Mouse (Mus musculus): ENCODE measurements around the gene Gon7. TPM values are rescaled to one million over a fixed set of nuclear protein-coding genes. Genes with fewer than 3 reads are reported as not detected.

The Gon7 gene
- polyA plus RNA-seq (2014; fragmentation: Nextera tagmentation; extraction: Ambion mirVana), result 28.2 and 29.6 TPM in 2 replicates

GRCm38 (mm10) chr12:102757689-102758402, at the start of gene Gon7, which contains the start of the genes Gm28051 and Ubr7:
Gene Gon7, minus strand, starts transcription at chr12:102757803.
Gene Gm28051, minus strand, starts transcription at chr12:102757765.
Gene Ubr7, plus strand, starts transcription at chr12:102757967.
- under 1% methylated on average over 73 of the region's 73 CpGs for WGBS
- ATAC-seq (ENCODE audit: insufficient number of reproducible peaks, insufficient read depth, low FRiP score, low read depth), result peak; percentile 97
- Histone ChIP-seq H3K27ac (ENCODE audit: low read length) (peak within 1 kb of the TSS; percentile 84), H3K4me3 (ENCODE audit: low read depth, low read length) (peak within 1 kb of the TSS; percentile 92), H3K4me1 (ENCODE audit: control insufficient read depth, insufficient read depth, low read length) (peaks cover 15% of the 10 kb centered on the region), H3K4me2 (replicated peaks; ENCODE audit: low read depth, low read length) (peak within 1 kb of the TSS; percentile 93), H3K9ac (replicated peaks; ENCODE audit: low read depth, low read length) (peak within 1 kb of the TSS; percentile 76), H3K9me3 (ENCODE audit: control insufficient read depth, low read depth, low read length) (no peaks in the 10 kb centered on the region), H3K36me3 (ENCODE audit: control insufficient read depth, insufficient read depth, low read length) (peaks cover 4% of the 10 kb centered on the region; the same call in 1 of the 2 replicates), H3K27me3 (ENCODE audit: control insufficient read depth, insufficient read depth, low read length) (no peaks in the 10 kb centered on the region)

- H3K36me3 ChIP-seq (ENCODE audit: control insufficient read depth, insufficient read depth, low read length), result peaks cover 4% of the 10 kb centered on the region
- H3K27ac ChIP-seq (ENCODE audit: low read length), result no peak overlapping the region
- no peak for ATAC-seq (ENCODE audit: insufficient number of reproducible peaks, insufficient read depth, low FRiP score, low read depth)
- no peaks in the 10 kb centered on the region for H3K9me3 ChIP-seq (ENCODE audit: control insufficient read depth, low read depth, low read length)
- H3K9ac ChIP-seq (replicated peaks; ENCODE audit: low read depth, low read length), result no peak overlapping the region
- no peaks in the 10 kb centered on the region for H3K4me1 ChIP-seq (ENCODE audit: control insufficient read depth, insufficient read depth, low read length)
- WGBS, result 94% methylated on average over 2 of the region's 2 CpGs
- H3K27me3 ChIP-seq (ENCODE audit: control insufficient read depth, insufficient read depth, low read length), result no peaks in the 10 kb centered on the region
- H3K4me2 ChIP-seq (replicated peaks; ENCODE audit: low read depth, low read length), result no peak overlapping the region
- H3K4me3 ChIP-seq (ENCODE audit: low read depth, low read length), result no peak overlapping the region
These were observed 41.9 kb upstream of the Gon7 start for GRCm38 (mm10) chr12:102799528-102799927.

DNA sequence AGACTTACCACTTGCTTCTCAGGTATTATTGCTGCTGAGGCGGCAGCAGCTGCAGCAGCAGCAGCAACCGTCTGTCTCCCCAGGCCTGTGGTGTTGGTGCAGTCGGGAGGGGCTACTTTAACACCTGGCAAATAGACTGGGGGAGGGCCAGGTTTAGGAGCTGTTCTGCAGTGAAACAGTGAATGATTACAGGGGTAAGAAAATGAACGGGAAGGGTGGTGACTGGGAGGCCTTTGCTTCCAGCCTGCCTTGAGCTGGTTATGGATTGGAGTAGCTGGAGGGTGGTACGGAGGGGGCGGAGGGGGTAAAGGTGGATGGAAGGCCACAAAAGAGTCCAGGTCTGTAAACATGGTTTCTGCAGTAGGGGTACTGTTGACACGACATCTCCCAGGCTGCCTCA, 30.3 kb upstream of the Gon7 start:
- no peak for ATAC-seq (ENCODE audit: insufficient number of reproducible peaks, insufficient read depth, low FRiP score, low read depth)
- H3K36me3 ChIP-seq (ENCODE audit: control insufficient read depth, insufficient read depth, low read length), result peaks cover 66% of the 10 kb centered on the region
- 65% methylated on average over 7 of the region's 7 CpGs for WGBS
- no peak overlapping the region for H3K4me2 ChIP-seq (replicated peaks; ENCODE audit: low read depth, low read length)
- no peaks in the 10 kb centered on the region for H3K4me1 ChIP-seq (ENCODE audit: control insufficient read depth, insufficient read depth, low read length)
- H3K27ac ChIP-seq (ENCODE audit: low read length), result no peak overlapping the region
- no peak overlapping the region for H3K9ac ChIP-seq (replicated peaks; ENCODE audit: low read depth, low read length)
- no peak overlapping the region for H3K4me3 ChIP-seq (ENCODE audit: low read depth, low read length)
- no peaks in the 10 kb centered on the region for H3K27me3 ChIP-seq (ENCODE audit: control insufficient read depth, insufficient read depth, low read length)
- no peaks in the 10 kb centered on the region for H3K9me3 ChIP-seq (ENCODE audit: control insufficient read depth, low read depth, low read length)

DNA sequence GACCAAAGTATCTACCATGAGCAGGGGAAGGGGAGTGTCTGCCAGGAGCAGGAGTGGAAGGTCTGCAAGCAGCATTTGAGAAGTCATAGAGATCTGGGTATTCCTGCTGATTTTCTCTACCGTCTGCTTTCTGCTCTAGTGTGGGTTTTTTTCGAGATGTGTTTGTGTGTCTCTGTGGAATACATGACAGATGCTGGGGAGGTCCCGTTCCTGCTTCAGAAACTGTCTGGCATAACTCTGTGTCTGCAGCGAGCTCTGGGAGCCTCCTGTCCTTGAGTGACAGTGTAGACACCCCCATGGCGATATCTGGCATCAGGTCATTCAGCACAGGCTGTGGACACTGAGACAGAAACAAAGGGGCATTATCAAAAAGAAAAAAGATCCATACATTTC, 28.0 kb upstream of the Gon7 start:
- ATAC-seq (ENCODE audit: insufficient number of reproducible peaks, insufficient read depth, low FRiP score, low read depth), result no peak
- Histone ChIP-seq H3K4me1 (ENCODE audit: control insufficient read depth, insufficient read depth, low read length) (no peaks in the 10 kb centered on the region), H3K4me3 (ENCODE audit: low read depth, low read length) (no peak overlapping the region), H3K27ac (ENCODE audit: low read length) (no peak overlapping the region), H3K9me3 (ENCODE audit: control insufficient read depth, low read depth, low read length) (no peaks in the 10 kb centered on the region), H3K27me3 (ENCODE audit: control insufficient read depth, insufficient read depth, low read length) (no peaks in the 10 kb centered on the region), H3K9ac (replicated peaks; ENCODE audit: low read depth, low read length) (no peak overlapping the region), H3K4me2 (replicated peaks; ENCODE audit: low read depth, low read length) (no peak overlapping the region), H3K36me3 (ENCODE audit: control insufficient read depth, insufficient read depth, low read length) (peaks cover 50% of the 10 kb centered on the region)
- WGBS, result 84% methylated on average over 5 of the region's 5 CpGs

DNA sequence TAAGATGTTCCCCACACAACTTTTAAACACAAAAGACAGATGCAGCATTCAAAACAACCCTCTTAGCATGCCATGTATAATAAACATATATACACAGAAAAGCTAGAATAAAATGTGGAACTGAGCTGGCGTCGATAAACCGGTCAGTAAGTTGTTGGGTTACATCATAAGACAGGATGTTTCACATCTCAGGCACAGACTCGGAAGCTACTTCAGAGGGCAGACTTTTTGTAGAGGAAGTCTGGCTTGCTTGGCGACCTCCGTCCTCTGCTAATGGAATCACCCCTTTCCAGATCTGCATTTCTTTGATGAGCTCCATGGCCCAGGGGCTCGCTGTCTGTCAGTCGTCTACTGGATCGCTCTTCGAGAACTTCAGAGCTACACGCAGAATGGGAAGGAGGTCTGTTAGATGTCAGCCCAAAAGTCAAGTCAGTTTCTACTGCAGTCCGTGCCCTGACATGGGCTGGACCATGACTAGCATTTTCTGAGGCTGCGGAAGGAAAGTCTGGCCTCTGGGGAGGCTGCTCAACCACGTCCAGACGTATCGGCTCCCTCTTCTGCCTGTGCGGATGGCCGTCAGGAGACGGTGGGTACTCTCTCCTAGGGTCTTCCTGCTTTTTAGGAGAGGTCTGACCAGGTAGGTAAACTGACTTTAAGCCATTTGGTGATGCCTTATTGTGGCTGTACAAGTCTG, 27.4 kb upstream of the Gon7 start:
- Histone ChIP-seq H3K4me2 (replicated peaks; ENCODE audit: low read depth, low read length) (no peak overlapping the region), H3K27ac (ENCODE audit: low read length) (no peak overlapping the region), H3K36me3 (ENCODE audit: control insufficient read depth, insufficient read depth, low read length) (peaks cover 45% of the 10 kb centered on the region), H3K27me3 (ENCODE audit: control insufficient read depth, insufficient read depth, low read length) (no peaks in the 10 kb centered on the region), H3K9ac (replicated peaks; ENCODE audit: low read depth, low read length) (no peak overlapping the region), H3K9me3 (ENCODE audit: control insufficient read depth, low read depth, low read length) (no peaks in the 10 kb centered on the region), H3K4me1 (ENCODE audit: control insufficient read depth, insufficient read depth, low read length) (no peaks in the 10 kb centered on the region), H3K4me3 (ENCODE audit: low read depth, low read length) (no peak overlapping the region)
- 80% methylated on average over 19 of the region's 19 CpGs for WGBS
- ATAC-seq (ENCODE audit: insufficient number of reproducible peaks, insufficient read depth, low FRiP score, low read depth), result no peak

GRCm38 (mm10) chr12:102782841-102783240, 25.2 kb upstream of the Gon7 start:
- no peaks in the 10 kb centered on the region for H3K4me1 ChIP-seq (ENCODE audit: control insufficient read depth, insufficient read depth, low read length)
- no peak overlapping the region for H3K4me2 ChIP-seq (replicated peaks; ENCODE audit: low read depth, low read length)
- no peaks in the 10 kb centered on the region for H3K27me3 ChIP-seq (ENCODE audit: control insufficient read depth, insufficient read depth, low read length)
- H3K36me3 ChIP-seq (ENCODE audit: control insufficient read depth, insufficient read depth, low read length), result peaks cover 31% of the 10 kb centered on the region
- H3K9ac ChIP-seq (replicated peaks; ENCODE audit: low read depth, low read length), result no peak overlapping the region
- no peaks in the 10 kb centered on the region for H3K9me3 ChIP-seq (ENCODE audit: control insufficient read depth, low read depth, low read length)
- H3K27ac ChIP-seq (ENCODE audit: low read length), result no peak overlapping the region
- H3K4me3 ChIP-seq (ENCODE audit: low read depth, low read length), result no peak overlapping the region
- 89% methylated on average over 5 of the region's 5 CpGs for WGBS
- ATAC-seq (ENCODE audit: insufficient number of reproducible peaks, insufficient read depth, low FRiP score, low read depth), result no peak

- H3K27me3 ChIP-seq (ENCODE audit: control insufficient read depth, insufficient read depth, low read length), result no peaks in the 10 kb centered on the region
- peaks cover 32% of the 10 kb centered on the region; the same call in 1 of the 2 replicates for H3K36me3 ChIP-seq (ENCODE audit: control insufficient read depth, insufficient read depth, low read length)
- no peak overlapping the region for H3K9ac ChIP-seq (replicated peaks; ENCODE audit: low read depth, low read length)
- H3K4me3 ChIP-seq (ENCODE audit: low read depth, low read length), result no peak overlapping the region
- no peak overlapping the region for H3K27ac ChIP-seq (ENCODE audit: low read length)
- no peaks in the 10 kb centered on the region for H3K9me3 ChIP-seq (ENCODE audit: control insufficient read depth, low read depth, low read length)
- 46% methylated on average over 3 of the region's 3 CpGs for WGBS
- H3K4me1 ChIP-seq (ENCODE audit: control insufficient read depth, insufficient read depth, low read length), result no peaks in the 10 kb centered on the region
- no peak overlapping the region for H3K4me2 ChIP-seq (replicated peaks; ENCODE audit: low read depth, low read length)
- peak; percentile 81 for ATAC-seq (ENCODE audit: insufficient number of reproducible peaks, insufficient read depth, low FRiP score, low read depth)
These were observed 21.8 kb upstream of the Gon7 start for GRCm38 (mm10) chr12:102779452-102779851.

DNA sequence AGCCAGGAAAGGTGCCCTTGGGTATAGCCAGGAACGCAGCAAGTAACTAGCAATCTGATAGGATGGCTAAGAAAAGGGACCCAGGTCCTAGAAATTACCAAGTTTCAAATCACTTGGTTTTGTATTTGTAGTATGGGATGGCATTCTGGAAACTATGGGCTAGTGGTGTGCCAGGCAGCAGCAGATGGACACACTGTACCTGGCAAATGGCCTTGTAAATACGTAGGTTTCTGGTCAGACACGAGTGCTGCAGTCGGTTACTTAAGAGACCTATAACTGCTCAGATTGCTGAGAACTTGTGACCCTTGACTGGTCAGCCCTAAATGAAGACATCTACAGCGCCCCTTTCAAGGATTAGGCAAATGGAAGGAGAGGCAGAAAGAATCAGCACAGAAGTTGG, 20.5 kb upstream of the Gon7 start:
- Histone ChIP-seq H3K9me3 (ENCODE audit: control insufficient read depth, low read depth, low read length) (no peaks in the 10 kb centered on the region), H3K4me2 (replicated peaks; ENCODE audit: low read depth, low read length) (no peak overlapping the region), H3K27ac (ENCODE audit: low read length) (no peak overlapping the region), H3K4me3 (ENCODE audit: low read depth, low read length) (no peak overlapping the region), H3K36me3 (ENCODE audit: control insufficient read depth, insufficient read depth, low read length) (peaks cover 36% of the 10 kb centered on the region; the same call in 1 of the 2 replicates), H3K4me1 (ENCODE audit: control insufficient read depth, insufficient read depth, low read length) (no peaks in the 10 kb centered on the region), H3K27me3 (ENCODE audit: control insufficient read depth, insufficient read depth, low read length) (no peaks in the 10 kb centered on the region), H3K9ac (replicated peaks; ENCODE audit: low read depth, low read length) (no peak overlapping the region)
- WGBS, result 84% methylated on average over 5 of the region's 5 CpGs
- no peak for ATAC-seq (ENCODE audit: insufficient number of reproducible peaks, insufficient read depth, low FRiP score, low read depth)

All from stomach, embryonic 14.5 days (tissue).